Mouse (Mus musculus): Measurements from ENCODE around the gene E2f7.
A peak's percentile ranks its signal among the peaks of the same experiment; 100 is the strongest.

Gene E2f7

GRCm38 (mm10) chr10:110781772-110782171 lies 36.5 kb downstream of the E2f7 start:
- no peak for DNase-seq (ENCODE audit: low spot score)

GRCm38 (mm10) chr10:110782655-110783054 lies 37.4 kb downstream of the E2f7 start:
- no peak for DNase-seq (ENCODE audit: low spot score)

- DNase-seq (ENCODE audit: low spot score), result no peak
These were observed 43.0 kb downstream of the E2f7 start for GRCm38 (mm10) chr10:110788049-110788752.

- no peak for DNase-seq (ENCODE audit: low spot score)
These were observed 44.4 kb downstream of the E2f7 start for GRCm38 (mm10) chr10:110789683-110790082.

GRCm38 (mm10) chr10:110793150-110793787 lies 48.0 kb downstream of the E2f7 start:
- no peak for DNase-seq (ENCODE audit: low spot score)

GRCm38 (mm10) chr10:110794564-110795205 lies 49.4 kb downstream of the E2f7 start:
- DNase-seq (ENCODE audit: low spot score), result peak; percentile 30

GRCm38 (mm10) chr10:110795206-110795796 lies 50.1 kb downstream of the E2f7 start:
- DNase-seq (ENCODE audit: low spot score), result no peak

GRCm38 (mm10) chr10:110801296-110801695 lies 56.1 kb downstream of the E2f7 start:
- DNase-seq (ENCODE audit: low spot score), result no peak

GRCm38 (mm10) chr10:110804279-110805024 lies 59.2 kb downstream of the E2f7 start:
- no peak for DNase-seq (ENCODE audit: low spot score)

GRCm38 (mm10) chr10:110805025-110805740 lies 59.9 kb downstream of the E2f7 start:
- no peak for DNase-seq (ENCODE audit: low spot score)

- DNase-seq (ENCODE audit: low spot score), result no peak
These were observed 61.2 kb downstream of the E2f7 start for GRCm38 (mm10) chr10:110806471-110806870.

- no peak for DNase-seq (ENCODE audit: low spot score)
These were observed 65.3 kb downstream of the E2f7 start for GRCm38 (mm10) chr10:110810528-110810927.

- no peak for DNase-seq (ENCODE audit: low spot score)
These were observed 66.1 kb downstream of the E2f7 start for GRCm38 (mm10) chr10:110811209-110811861.

- DNase-seq (ENCODE audit: low spot score), result no peak
These were observed 66.6 kb downstream of the E2f7 start for GRCm38 (mm10) chr10:110811862-110812225.

- DNase-seq (ENCODE audit: low spot score), result no peak
These were observed 75.9 kb downstream of the E2f7 start for GRCm38 (mm10) chr10:110821139-110821538.

GRCm38 (mm10) chr10:110821692-110822091 lies 76.5 kb downstream of the E2f7 start:
- no peak for DNase-seq (ENCODE audit: low spot score)

GRCm38 (mm10) chr10:110832336-110832735 lies 87.1 kb downstream of the E2f7 start:
- no peak for DNase-seq (ENCODE audit: low spot score)

- no peak for DNase-seq (ENCODE audit: low spot score)
These were observed 90.0 kb downstream of the E2f7 start for GRCm38 (mm10) chr10:110835115-110835806.
